Mouse (Mus musculus) MN1 (cell line): ENCODE results near the gene Grap2.
"Not testable (repeated sequence)": the region's sequence is repeated elsewhere in the genome, so short reads cannot be mapped to it uniquely, and the experiment has no call there.

Experiments used
- DNase-seq: peaks from one replicate; pipeline ENCODE4 v3.0.0-alpha.2; 2016; ENCODE audit warnings: low spot score

The Grap2 gene

DNA sequence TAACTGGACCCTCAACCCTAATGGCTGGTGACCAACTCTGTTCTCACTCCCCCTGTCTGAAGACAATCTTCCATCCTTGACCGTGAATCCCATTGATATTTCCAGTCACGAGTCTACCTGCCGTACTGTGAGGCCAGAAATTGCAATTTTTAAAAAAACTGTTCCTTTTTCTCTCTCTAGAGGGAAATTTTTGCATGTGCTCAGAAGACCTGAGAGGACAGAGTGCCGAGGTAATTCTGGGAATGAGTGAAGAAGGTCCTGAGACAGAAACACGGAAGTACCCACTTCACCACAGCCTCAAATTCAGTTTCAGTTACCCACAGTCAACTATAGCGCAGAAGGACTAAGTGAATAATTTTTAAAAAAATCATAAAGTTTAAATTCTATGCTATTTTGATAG is 5.7 kb upstream of the Grap2 start:
- DNase-seq = no peak

DNA sequence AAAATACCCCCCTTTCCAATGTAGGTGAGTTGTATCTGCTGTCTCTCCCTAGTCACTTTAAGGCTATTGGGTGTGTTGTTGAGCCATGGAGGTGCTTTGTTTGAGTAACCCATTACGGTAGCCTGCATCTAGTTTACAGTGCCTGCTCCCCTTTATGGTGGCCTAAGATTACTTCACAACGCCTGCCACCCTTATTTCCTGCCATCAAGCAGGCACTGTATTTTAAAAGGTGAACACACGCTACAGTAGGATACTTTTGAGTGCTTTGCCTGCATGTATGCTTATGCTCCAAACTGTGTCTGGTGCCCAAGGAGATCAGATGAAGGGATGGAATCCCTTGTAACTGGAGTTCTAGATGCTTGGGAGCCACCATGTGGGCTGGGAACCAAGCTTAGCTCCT is 5.3 kb upstream of the Grap2 start:
- no peak for DNase-seq

DNA sequence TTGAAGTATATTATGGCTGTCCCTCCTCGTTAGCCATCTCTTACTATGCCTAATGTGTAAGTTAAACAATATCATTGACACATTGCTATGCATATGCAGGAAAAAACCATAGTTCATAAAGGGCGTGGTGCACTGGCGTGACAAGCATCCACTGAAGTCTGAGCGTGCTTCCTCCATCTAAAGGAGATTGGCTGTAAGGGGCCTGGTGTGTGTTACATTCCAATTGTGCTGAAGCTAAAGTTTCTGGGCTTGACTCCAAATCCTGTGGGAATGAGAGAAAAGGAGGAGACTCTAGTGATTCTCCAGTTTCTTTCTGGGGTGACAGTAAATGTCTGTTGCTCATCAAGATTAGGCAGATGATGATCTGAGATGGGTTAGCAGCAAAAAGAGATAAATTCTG is 4.7 kb upstream of the Grap2 start:
- DNase-seq = no peak

DNA sequence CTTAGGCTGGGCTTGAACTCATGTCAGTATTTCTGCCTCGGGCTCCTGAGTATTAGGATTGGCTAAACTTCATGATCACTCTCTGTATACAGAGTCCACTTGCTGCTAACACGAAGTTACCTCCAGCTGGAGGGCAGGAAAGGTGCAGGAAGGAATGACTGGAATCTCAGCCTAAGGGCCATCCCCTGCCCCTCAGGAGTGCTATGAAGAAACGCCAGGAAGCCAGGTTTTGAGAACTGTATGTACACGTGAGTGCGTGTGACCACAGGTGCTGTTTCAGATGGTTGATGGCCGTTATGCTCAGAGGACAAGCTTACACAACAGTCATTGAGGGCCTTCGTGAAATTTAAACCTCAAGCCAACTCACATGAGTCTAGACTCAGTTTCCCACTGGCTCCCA is 3.2 kb upstream of the Grap2 start:
- no peak for DNase-seq

DNA sequence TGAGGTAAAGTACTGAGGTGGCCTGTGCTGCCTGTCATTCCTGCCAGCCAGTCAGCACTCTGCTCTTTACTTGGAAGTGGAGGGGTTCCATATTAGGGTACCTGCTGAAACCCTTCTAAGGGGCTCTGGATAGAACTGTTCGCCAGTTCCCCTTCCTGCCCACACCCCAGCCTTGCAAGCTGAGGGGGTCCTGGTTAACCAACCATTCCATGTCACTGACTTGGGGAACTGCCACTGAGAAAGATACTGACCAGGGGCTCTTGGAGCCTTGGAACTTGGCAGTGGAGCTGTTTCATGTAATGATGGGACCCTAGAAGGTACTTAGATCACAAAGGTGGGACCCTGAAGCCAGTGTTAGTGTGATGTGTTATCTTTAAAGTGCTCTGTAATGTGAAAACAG is 2.2 kb upstream of the Grap2 start:
- no peak for DNase-seq

DNA sequence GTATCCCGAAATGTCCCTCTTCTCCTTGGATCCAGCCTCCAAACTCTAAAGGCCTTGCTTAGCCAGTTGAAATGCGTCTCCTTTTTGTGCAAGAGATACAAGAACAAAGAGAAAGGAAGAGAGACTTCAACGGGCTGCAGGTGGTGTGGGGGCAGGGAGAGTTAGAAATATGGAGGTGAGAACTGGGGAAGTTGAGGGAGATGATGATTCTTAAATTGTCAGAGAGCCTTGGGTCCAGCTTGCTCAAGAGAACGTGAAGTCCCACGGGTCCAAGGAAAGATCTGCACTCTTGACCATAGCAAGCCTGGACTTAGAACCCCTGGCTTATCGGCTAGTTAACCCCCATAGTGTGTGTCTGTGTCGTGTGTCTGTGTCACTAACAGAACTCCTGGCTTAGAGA is 783 bp upstream of the Grap2 start:
- no peak for DNase-seq

DNA sequence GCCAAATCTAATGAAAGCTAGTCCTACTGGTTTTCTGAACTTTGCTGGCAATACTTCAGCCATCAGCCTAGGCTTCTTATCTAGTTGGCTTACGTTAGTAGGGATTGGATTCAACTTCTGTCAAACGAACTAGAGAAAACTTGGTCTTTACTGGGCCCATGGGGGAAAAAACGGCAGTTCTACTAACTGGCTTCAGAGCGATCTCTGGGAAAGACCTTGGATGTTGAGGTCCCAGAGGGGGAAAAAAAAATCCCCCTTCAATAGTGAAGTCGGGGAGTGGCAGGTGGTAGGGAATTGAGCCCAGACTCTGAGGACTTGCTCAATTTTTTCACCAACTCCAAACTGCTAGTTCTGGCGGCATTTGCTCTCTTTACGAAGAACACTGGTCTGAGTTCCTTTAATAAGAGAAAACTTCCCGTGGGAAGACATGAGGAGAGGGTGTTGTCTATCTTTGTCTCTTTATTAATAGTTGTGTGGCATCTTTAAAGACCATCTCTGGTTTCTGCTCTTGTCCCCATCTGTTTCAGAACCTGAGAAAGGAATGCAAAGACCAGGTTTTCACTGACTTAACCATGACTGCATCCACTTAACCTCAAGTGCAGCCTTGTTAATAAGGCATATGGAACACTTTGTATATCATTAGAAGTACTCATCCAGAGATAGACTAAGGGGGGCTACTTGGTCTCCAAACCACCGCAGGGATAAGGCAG is 572 bp downstream of the Grap2 start:
- no peak for DNase-seq

DNA sequence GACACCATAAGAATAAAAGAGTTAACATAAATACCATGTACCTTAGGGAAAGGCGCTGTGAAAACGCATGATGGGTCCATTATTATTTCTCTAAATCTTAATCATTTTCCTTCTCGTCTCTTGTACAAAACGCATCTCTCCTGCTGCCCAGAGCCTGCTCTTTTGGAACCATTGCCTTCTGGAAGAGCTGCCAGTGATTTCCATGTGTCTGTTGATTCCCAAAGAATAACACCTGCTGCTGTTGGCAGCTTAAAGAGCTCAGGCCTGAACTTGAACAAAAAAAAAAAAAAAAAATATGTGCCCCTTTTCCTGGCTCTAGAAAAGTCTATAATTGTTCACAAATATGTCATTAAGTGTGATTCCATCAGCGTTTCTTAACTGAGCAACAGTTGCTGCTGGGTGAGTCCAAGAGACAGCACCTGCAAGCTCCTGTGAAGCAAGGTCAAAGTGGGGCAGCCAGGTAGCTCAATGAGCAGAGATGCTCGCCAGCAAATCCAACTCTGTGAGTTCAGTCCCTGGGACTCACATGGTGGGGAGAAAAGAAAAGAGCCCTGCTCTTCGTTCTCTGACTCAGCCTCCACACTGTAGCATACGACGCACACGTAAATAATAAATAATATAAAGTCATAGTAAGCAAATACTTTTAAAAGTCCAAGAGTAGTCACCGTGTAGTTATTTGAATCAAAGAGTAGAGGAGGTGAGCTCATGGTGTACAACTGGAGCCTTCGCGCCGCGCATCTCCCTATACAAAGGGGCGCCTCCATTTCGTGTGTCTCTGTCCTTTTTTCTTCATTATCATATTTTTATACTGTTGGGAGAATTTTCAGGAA is 2.0 kb downstream of the Grap2 start:
- DNase-seq = no peak

DNA sequence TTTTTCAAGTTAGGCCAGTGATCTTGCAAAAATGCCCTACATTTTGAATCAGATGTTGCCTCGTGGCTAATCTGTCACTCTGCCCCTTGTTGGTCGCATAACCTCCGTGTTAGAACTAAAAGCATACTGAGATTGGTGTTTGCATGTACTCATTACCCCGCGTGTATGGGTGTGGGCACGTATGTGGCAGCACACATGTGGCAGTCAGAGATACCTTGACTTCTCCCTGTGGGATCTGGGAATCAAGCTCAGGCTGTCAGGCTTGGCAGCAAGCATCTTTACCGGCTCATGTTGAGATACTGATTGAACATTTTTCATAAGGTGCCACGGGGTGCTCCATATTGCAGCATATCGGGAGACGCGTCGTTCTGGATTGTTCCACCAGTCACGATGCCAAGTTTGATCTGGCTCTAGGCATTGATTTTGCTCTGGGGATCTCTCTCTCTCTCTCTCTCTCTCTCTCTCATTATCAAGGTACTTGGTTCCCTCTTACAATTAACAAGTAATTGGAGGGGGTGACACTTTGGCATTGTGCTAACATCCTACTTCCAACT is 3.5 kb downstream of the Grap2 start:
- DNase-seq = no peak

DNA sequence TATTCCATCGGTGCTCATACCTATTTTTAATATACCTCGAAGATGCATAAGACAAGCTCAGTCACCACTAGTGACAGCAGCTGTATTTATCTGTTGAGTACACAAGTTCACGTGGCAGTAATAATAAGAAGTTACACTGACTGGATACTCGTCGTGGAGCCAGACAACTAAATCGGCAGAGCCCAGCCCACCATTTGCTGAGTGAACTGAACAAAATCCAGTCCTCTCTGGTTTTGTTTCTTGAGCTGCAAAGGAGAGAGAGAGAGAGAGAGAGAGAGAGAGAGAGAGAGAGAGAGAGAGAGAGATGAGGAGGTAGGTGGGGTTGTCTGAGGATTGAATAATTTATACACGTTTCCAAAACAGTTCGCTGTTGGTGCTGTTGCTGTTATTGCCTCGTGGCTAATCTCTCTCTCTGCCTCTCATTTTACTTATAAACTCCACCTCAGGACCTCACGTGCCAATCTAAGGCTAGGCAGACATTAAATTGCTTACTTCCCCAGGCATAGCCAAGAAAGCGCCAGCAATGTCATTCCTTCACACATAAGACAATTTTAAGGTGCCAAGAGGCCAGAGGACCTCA is 4.1 kb downstream of the Grap2 start:
- no peak for DNase-seq

DNA sequence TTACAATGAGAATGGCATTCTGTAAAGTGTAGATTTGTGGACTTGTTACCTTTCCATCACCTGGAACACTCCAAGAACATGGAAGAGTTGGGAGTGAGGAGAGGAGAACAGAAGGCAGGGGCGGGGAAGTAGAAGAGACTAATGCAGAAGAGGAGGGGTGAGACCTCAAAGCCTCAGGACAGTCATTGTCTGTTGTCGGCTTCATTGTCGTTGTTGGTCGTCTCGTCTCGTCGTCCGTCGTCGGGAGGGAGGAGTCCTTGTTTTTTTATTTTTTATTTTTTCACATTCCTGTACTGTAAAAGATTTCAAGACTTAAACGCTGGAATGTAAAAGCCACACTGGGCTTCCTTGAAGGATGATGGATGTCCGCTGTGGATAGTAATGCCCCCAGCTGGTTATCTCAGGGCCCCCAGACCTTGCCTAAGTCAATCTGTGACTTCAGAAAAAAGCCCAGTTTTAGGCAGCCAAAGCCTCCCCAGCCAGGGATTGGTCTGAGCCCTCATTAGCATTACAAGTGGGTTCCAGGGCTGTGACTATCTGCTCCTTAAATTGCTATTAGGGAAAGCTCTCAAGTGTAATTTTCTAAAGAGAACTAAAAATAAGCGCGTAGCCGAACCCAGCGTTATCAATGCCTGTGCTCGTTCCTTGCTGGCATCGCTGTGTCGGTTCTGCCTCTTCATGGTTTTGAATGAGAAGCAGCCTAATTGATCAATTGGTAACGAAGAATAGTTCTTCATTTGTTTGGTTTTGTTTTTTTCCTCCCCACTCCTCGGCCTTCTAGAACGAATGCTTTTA is 5.0 kb downstream of the Grap2 start:
- no peak for DNase-seq

DNA sequence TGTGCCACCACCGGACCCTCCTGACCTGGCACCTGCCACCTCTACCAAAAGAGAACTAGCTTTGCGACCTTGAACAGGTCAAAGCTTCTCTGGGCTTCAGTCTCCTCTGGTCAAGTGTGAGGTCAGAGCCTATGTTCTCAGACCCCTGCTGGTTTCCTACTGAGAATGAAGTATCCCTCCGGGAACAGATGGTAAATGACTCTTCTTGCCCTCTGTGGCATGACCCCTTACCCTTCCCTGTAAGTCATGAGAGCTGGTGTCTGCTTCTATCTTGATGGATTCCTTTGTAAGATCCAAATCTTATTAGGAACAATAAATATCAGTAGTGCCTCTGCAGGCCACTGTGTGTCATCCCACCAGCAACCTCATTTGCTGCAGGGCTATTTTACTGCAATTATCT is 6.7 kb downstream of the Grap2 start:
- DNase-seq = no peak

DNA sequence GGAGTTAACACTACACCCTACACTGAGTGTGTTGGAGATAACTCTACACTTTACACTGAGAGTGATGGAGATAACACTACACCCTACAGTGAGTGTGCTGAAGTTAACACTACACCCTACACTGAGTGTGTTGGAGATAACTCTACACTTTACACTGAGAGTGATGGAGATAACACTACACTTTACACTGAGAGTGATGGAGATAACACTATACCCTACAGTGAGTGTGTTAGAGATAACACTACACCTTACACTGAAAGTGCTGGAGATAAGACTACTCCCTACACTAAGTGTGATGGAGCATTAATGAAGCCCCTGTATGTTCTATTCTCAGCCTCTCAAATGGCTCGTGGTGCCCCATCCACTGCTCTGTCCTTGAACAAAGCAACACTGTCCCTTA is 8.2 kb downstream of the Grap2 start:
- not testable (repeated sequence) for DNase-seq

DNA sequence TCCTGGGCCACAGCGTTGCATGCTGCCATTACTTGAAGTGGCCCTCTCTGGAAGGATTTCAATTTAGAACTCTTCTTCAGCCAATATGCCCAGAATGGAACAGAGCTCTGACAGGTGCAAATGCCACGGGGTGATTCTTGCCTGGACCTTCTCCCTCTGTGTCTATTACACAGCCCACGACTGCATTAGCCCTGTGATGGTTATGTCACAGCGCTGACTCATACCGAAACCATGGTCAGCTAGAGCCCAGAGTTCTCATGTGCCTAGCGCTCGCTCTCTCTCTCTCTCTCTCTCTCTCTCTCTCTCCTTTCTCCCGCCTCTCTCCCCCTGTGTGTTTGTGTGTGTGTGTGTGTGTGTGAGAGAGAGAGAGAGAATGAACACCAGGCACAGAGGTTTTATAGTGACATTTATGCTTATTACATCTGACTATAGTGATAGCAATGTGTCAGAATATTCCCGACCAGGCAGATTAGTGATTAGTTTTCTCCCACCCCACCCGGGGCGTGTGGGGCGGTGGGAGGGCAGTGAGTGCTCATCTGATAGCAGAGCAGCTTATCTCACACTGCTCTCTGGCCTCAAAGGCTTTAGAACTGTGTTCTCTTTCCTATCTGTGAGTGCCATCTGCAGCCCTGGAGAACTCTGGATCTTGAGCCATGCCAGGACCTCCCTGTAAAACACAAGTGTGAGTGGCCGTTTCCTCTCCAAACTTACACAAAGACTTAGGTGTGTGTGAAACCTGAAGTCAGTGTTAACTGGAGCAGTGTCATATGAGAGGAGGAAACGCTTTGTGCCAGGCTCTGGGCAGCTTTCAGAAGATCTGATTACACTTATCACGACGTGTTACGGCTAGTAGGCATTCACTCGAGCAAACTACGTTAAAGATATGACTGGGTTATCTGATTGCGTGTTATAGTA is 10.4 kb downstream of the Grap2 start:
- peak; percentile 79 for DNase-seq

DNA sequence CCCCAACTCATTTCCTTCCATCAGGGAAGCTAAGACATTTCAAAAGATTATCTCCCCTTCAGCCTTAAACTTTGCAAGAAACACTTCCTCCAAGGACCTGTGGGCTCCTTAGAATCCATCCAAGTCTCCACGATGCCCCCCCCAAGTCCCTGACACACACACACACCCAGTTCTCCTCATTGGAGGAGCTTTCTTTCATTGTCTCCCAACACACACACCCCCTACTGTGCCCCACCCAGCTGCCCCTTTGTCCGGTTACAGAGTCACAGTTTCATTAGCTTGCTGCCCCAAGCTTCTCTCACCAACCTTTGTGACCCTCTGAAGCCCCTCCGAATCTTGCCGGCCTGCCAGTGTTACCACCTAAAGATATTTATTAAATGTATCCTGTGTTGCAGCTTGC is 13.9 kb downstream of the Grap2 start:
- DNase-seq = no peak

DNA sequence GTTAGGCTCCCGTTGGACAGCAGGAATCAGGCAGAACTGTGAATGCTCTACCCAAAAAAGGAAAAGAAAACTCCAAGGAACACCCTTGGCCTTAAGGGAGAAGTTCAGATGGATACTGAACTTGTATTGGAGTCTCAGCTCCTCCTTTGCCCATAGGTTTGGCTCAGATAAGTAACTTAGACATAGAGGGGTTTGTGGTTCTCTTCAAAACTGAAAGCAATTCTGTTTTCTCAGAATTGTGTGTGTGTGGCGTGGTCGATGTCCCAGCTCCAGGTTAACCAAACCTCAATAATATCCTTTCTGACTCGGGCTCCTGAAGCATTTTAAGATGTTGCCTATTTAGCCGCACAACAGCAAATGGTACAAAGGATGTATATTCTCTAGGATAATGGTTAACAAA is 18.2 kb downstream of the Grap2 start:
- no peak for DNase-seq

DNA sequence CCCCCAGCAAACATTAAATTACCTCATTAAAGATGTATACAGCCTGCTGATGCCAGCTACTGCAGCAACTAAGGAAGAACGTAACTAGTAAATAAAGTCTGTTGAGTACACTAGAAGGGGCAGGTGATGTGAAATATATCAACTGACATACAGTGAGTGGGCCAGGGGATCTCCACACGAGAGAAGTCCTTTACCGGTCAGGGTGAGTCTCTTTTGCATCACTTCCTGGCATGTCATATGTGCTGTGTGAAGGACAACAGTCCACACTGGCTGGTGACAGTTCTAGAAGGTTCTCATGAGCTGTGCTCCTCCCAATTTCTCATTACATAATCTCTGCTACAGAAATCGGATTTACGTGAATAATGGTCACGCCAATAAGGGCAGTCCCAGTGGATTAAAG is 20.3 kb downstream of the Grap2 start:
- no peak for DNase-seq

DNA sequence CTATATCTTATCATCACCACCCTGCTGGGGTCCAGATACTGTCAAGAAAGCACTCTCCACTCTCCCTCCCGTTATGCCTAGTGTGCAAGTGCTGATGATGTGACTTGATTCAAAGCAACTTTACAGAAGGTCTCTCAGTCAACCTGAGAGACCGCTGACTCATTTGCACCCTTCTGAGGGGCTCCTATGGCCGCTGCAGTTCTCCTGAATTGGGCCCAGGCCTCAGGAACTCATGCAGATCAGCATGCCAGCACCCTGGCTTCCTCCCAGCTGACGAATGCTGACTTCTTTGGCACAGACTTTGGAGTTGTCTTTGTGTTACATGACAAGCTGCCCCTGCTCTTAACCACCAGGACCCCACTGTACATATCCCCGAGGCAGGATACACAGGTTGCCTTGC is 21.5 kb downstream of the Grap2 start:
- no peak for DNase-seq

DNA sequence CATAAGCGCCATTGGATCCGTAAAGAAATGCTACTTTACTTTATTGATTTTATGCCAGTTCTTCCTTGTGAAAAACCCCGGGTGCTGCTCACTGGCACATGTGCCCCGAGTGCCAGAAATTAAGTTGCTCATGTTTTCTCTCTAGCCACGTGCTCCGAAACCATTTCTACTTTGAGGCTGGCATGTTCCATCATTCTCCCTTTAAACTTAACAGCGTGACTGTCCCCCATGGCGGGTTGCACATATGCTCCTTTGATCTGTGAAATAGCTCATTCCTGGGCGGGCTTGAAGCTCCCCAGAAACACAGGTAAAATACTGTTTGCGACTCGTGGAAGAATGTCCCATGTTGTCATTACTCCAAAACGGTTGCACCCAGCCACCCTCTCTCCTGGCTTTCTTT is 26.4 kb downstream of the Grap2 start:
- no peak for DNase-seq

DNA sequence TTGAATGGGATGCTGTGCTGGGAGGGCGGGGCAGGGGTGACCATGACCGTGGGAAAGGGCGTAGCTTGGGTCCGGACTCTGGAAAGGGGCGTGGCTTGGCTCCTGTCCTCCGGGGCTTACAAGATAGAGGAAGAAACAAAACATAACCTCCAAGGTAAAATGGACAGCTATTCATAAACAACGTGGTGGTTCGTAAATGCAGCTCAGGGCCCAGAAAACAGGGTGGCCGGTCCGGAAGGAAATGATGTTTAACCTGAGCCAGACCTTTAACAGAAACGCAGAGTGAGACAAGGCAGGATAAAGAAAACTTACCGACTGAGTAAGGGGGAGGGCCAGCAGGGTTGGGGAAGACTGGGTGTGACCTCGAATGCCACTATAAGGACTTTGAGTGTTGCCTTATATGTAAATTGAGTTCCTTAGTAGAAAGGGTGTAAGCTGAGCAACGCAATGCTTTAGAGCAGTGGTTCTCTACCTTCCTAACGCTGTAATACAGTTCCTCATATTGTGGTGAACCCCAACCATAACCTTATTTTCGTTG is 26.9 kb downstream of the Grap2 start:
- DNase-seq = no peak

DNA sequence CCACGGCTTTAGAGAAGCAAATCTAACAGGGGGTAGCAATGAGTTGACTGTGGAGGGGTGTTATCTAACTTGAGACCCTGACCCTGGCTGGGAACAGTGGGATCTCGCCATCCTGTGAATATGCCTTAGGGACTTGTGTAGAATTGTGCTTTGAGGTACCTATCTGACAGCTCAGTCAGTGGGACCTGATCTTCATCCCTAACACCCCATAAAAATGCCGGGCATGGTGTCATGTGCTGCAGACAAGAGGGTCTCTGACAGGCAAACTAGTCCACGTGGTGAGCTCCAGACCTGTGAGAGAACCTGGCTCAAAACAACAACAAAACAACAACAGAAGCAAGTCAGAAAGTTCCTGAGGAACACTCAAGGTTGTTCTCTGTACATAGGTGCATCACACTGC is 27.4 kb downstream of the Grap2 start:
- no peak for DNase-seq
